Mouse (Mus musculus) 3T3-L1 (cell line): ENCODE results near the gene Ror1.

Experiments
- DNase-seq: peaks from one replicate; pipeline ENCODE4 v3.0.0-alpha.2; 2015; ENCODE audit warnings: low read depth, low spot score

The Ror1 gene

GRCm38 (mm10) chr4:100095685-100096595, at the start of gene Ror1:
Ror1 (plus strand) TSS chr4:100095791.
- peak; percentile 80 for DNase-seq

GRCm38 (mm10) chr4:100047066-100047465, 48.5 kb upstream of the Ror1 start:
- DNase-seq, result no peak

- peak; percentile 32 for DNase-seq
Observed at GRCm38 (mm10) chr4:100048351-100048950, 47.1 kb upstream of the Ror1 start.

- DNase-seq, result no peak
Observed at GRCm38 (mm10) chr4:100051767-100052166, 43.8 kb upstream of the Ror1 start.

GRCm38 (mm10) chr4:100052258-100052657, 43.3 kb upstream of the Ror1 start:
- no peak for DNase-seq

- no peak for DNase-seq
Observed at GRCm38 (mm10) chr4:100056046-100056445, 39.5 kb upstream of the Ror1 start.

- DNase-seq, result no peak
Observed at GRCm38 (mm10) chr4:100056446-100056845, 39.1 kb upstream of the Ror1 start.

- no peak for DNase-seq
Observed at GRCm38 (mm10) chr4:100057381-100057780, 38.2 kb upstream of the Ror1 start.

- no peak for DNase-seq
Observed at GRCm38 (mm10) chr4:100058631-100059030, 37.0 kb upstream of the Ror1 start.

- DNase-seq, result no peak
Observed at GRCm38 (mm10) chr4:100059811-100060210, 35.8 kb upstream of the Ror1 start.

GRCm38 (mm10) chr4:100061396-100062066, 34.1 kb upstream of the Ror1 start:
- no peak for DNase-seq

- no peak for DNase-seq
Observed at GRCm38 (mm10) chr4:100065686-100066085, 29.9 kb upstream of the Ror1 start.

- DNase-seq, result no peak
Observed at GRCm38 (mm10) chr4:100070101-100070500, 25.5 kb upstream of the Ror1 start.

GRCm38 (mm10) chr4:100096596-100097181, 1.1 kb downstream of the Ror1 start:
- no peak for DNase-seq

GRCm38 (mm10) chr4:100097364-100097979, 1.9 kb downstream of the Ror1 start:
- no peak for DNase-seq

GRCm38 (mm10) chr4:100101066-100101820, 5.7 kb downstream of the Ror1 start:
- peak; percentile 27 for DNase-seq

- no peak for DNase-seq
Observed at GRCm38 (mm10) chr4:100101844-100102243, 6.3 kb downstream of the Ror1 start.

GRCm38 (mm10) chr4:100104241-100104640, 8.7 kb downstream of the Ror1 start:
- no peak for DNase-seq

GRCm38 (mm10) chr4:100107593-100107992, 12.0 kb downstream of the Ror1 start:
- DNase-seq, result no peak

GRCm38 (mm10) chr4:100108551-100108950, 13.0 kb downstream of the Ror1 start:
- no peak for DNase-seq

- DNase-seq, result no peak
Observed at GRCm38 (mm10) chr4:100114148-100114547, 18.6 kb downstream of the Ror1 start.
